Mouse (Mus musculus) bone marrow macrophage, adult 2 months (primary cell): ENCODE measurements around the gene Serpinf2.

Source experiments
- CTCF ChIP-seq: IDR thresholded peaks from 2 replicates; pipeline ENCODE4 v1.5.1; 2012; ENCODE audit warnings: low read depth, mild to moderate bottlenecking, low read length, moderate library complexity
- POLR2A ChIP-seq: IDR thresholded peaks from 2 replicates; pipeline ENCODE4 v1.6.1; 2012; ENCODE audit warnings: mild to moderate bottlenecking, low read depth, low read length, borderline replicate concordance

DNA sequence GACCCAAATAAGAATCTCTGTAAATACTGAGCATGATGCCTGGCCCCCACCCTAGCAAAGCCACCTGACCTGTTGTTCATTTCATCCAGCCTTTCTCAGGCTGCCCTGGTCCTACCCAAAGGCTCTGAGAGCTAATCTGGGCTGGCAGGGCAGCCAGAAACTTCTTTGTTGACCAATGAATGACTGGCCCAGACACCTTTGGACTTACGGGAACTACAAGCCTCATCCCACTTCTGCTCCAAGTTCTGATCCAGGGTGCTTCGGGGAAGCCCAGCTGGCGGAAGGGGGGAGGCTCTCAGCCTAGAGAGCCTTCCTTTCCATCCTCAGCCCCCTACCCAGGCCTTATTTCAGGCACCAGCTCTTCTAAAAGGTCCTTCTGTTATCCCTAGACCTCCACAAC is 587 bp downstream of the Serpinf2 start:
- TF ChIP-seq CTCF (no peak), POLR2A (no peak)
